Mouse (Mus musculus): ENCODE measurements at regions not wholly inside any gene's neighbourhood (a gene's known extent, or its start where the extent isn't known, plus 50 kb on each side); places are given as distances from the start of the nearest gene placed in this dataset.
"Not testable (repeated sequence)": the region's sequence is repeated elsewhere in the genome, so short reads cannot be mapped to it uniquely, and the experiment has no call there.

- 81% methylated on average over 3 of the region's 3 CpGs for WGBS
- not testable (repeated sequence) for H3K4me3 ChIP-seq
These were observed 77.9 kb downstream of the Tcp10c start for GRCm38 (mm10) chr17:13432256-13432655.

GRCm38 (mm10) chr17:13434146-13434545 is 79.8 kb downstream of the Tcp10c start:
- not testable (repeated sequence) for H3K9me3 ChIP-seq; H3K9ac ChIP-seq; H3K4me2 ChIP-seq (replicated peaks); H3K27ac ChIP-seq; H3K36me3 ChIP-seq; H3K27me3 ChIP-seq; H3K4me1 ChIP-seq; H3K4me3 ChIP-seq
- 0 out of 2 replicates have a peak, but pooled peaks have one; percentile 67 for ATAC-seq (ENCODE audit: insufficient number of reproducible peaks, insufficient read depth, low FRiP score, low TSS enrichment)
- whole genome bisulfite sequencing, result 84% methylated on average over 7 of the region's 7 CpGs

More at GRCm38 (mm10) chr17:13432256-13432655, 77.9 kb downstream of the Tcp10c start:
- not testable (repeated sequence) for H3K4me2 ChIP-seq (replicated peaks); H3K27ac ChIP-seq; ATAC-seq (ENCODE audit: insufficient number of reproducible peaks, insufficient read depth, low FRiP score, low TSS enrichment); H3K4me1 ChIP-seq; H3K36me3 ChIP-seq; H3K9me3 ChIP-seq; H3K9ac ChIP-seq; H3K27me3 ChIP-seq

- not testable (repeated sequence) for H3K9ac ChIP-seq; H3K27ac ChIP-seq; H3K36me3 ChIP-seq; H3K27me3 ChIP-seq; ATAC-seq (ENCODE audit: insufficient number of reproducible peaks, insufficient read depth, low FRiP score, low TSS enrichment); H3K4me3 ChIP-seq; H3K4me1 ChIP-seq; H3K9me3 ChIP-seq; H3K4me2 ChIP-seq (replicated peaks)
- 74% methylated on average over 3 of the region's 3 CpGs for WGBS
These were observed 84.4 kb downstream of the Tcp10c start for GRCm38 (mm10) chr17:13438790-13439189.

GRCm38 (mm10) chr17:13440708-13441530 is 86.5 kb downstream of the Tcp10c start:
- not testable (repeated sequence) for H3K36me3 ChIP-seq; H3K27ac ChIP-seq; H3K4me3 ChIP-seq; H3K4me2 ChIP-seq (replicated peaks); H3K27me3 ChIP-seq; H3K4me1 ChIP-seq; H3K9me3 ChIP-seq; H3K9ac ChIP-seq
- 83% methylated on average over 9 of the region's 9 CpGs for WGBS
- 0 out of 2 replicates have a peak, but pooled peaks have one; percentile 59 for ATAC-seq (ENCODE audit: insufficient number of reproducible peaks, insufficient read depth, low FRiP score, low TSS enrichment)

DNA sequence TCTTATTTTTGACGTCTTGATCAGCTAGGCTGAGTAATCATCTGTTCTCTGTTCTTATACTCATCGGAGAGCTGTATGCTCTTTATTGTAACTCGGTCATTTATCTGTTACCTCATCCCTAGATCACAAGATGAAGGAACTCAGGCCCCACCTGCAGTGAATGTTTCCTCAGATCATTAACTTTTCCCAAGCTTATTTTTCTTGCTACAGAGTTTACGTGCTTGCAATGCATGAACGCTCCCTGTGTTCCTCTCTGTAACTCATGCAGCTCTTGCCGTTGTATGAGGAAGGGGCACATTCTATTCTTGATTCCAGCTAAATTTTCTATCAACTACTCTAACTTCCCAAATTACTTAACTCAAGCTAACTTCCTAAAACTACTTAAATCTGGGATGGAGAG is 87.9 kb downstream of the Tcp10c start:
- H3K4me3 ChIP-seq; H3K9ac ChIP-seq; H3K4me2 ChIP-seq (replicated peaks); ATAC-seq (ENCODE audit: insufficient number of reproducible peaks, insufficient read depth, low FRiP score, low TSS enrichment); H3K4me1 ChIP-seq; H3K36me3 ChIP-seq; H3K27ac ChIP-seq; H3K27me3 ChIP-seq: not testable (repeated sequence)
- peaks cover 14% of the 10 kb centered on the region for H3K9me3 ChIP-seq
- WGBS, result 85% methylated on average over 6 of the region's 6 CpGs

DNA sequence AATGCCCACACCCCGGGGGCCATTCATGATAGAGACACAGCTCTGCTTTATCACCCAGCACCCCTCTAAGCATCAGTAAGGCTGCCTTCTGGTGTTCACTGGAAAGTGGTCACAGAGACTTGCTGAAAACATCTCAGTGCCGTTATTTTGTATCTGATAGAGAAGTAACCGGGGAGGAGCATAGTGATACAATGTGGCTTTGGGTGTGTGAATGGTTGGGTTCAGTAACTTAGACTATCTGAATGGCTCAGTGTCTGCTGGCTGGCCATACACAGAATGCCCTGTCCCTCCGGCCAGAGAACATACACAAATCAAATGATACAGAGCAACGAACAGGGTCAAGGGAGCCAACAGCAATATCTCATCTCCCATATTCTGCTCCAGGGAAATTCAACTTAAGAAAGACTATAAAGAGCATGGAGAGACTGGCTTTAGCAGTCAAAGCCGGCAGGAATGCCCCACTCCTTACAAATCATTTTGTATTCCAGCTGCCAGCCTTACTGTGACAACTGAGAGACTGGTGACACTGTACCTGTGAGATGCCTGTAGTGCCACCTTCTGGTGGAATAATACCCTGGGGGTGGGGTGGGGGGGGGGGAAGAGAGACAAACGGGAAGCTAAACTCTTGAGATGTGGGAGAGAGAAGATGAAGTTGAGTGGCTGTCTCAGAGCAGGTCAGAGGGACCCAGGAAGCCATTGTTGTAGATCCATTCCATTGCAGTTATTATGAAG is 102.7 kb downstream of the Tcp10c start:
- not testable (repeated sequence) for H3K27ac ChIP-seq; H3K36me3 ChIP-seq; H3K4me1 ChIP-seq; H3K4me2 ChIP-seq (replicated peaks); H3K9me3 ChIP-seq; H3K9ac ChIP-seq; H3K27me3 ChIP-seq; ATAC-seq (ENCODE audit: insufficient number of reproducible peaks, insufficient read depth, low FRiP score, low TSS enrichment); H3K4me3 ChIP-seq
- 82% methylated on average over 7 of the region's 7 CpGs for WGBS

- H3K9me3 ChIP-seq; H3K36me3 ChIP-seq; H3K27me3 ChIP-seq; H3K4me3 ChIP-seq; H3K4me1 ChIP-seq; H3K4me2 ChIP-seq (replicated peaks); H3K9ac ChIP-seq; H3K27ac ChIP-seq; ATAC-seq (ENCODE audit: insufficient number of reproducible peaks, insufficient read depth, low FRiP score, low TSS enrichment): not testable (repeated sequence)
- 76% methylated on average over 2 of the region's 2 CpGs for WGBS
These were observed 103.6 kb downstream of the Tcp10c start for GRCm38 (mm10) chr17:13457942-13458341.

DNA sequence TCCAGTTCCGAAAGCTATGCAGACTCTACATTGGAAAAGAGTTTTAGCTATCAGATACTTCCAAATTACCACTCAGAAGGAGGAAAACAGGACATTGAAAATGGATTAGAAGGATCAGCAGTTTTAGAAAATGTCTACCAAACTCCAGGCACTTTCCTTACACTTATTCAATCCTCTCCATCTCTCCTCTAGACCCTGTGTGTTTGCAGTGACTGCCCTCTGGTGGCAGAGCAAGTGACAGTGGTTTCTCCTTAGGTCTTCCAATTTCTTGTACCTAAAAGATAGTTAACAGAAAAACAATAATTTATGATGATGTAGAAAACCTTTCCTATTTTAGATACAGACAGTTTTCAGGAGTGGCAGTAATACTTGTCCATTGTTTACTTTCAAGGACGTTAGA is 104.4 kb downstream of the Tcp10c start:
- ATAC-seq (ENCODE audit: insufficient number of reproducible peaks, insufficient read depth, low FRiP score, low TSS enrichment); H3K4me3 ChIP-seq; H3K27ac ChIP-seq; H3K4me2 ChIP-seq (replicated peaks); H3K9ac ChIP-seq; H3K27me3 ChIP-seq; H3K4me1 ChIP-seq; H3K9me3 ChIP-seq; H3K36me3 ChIP-seq: not testable (repeated sequence)
- 56% methylated on average over 1 of the region's 2 CpGs for WGBS

GRCm38 (mm10) chr17:13462663-13463062 is 108.3 kb downstream of the Tcp10c start:
- not testable (repeated sequence) for H3K4me1 ChIP-seq; H3K9me3 ChIP-seq; H3K4me2 ChIP-seq (replicated peaks); H3K36me3 ChIP-seq; H3K9ac ChIP-seq; H3K4me3 ChIP-seq; H3K27ac ChIP-seq; H3K27me3 ChIP-seq; ATAC-seq (ENCODE audit: insufficient number of reproducible peaks, insufficient read depth, low FRiP score, low TSS enrichment)
- WGBS, result 90% methylated on average over 5 of the region's 9 CpGs

- not testable (repeated sequence) for ATAC-seq (ENCODE audit: insufficient number of reproducible peaks, insufficient read depth, low FRiP score, low TSS enrichment); H3K9me3 ChIP-seq
- WGBS, result 46% methylated on average over 5 of the region's 5 CpGs
These were observed 111.5 kb downstream of the Tcp10c start for GRCm38 (mm10) chr17:13465822-13466221.

GRCm38 (mm10) chr17:13469867-13470380 is 115.6 kb downstream of the Tcp10c start:
- not testable (repeated sequence) for ATAC-seq (ENCODE audit: insufficient number of reproducible peaks, insufficient read depth, low FRiP score, low TSS enrichment); H3K4me3 ChIP-seq; H3K9ac ChIP-seq; H3K9me3 ChIP-seq; H3K4me1 ChIP-seq; H3K27ac ChIP-seq; H3K4me2 ChIP-seq (replicated peaks); H3K27me3 ChIP-seq; H3K36me3 ChIP-seq
- 82% methylated on average over 8 of the region's 8 CpGs for WGBS

More at GRCm38 (mm10) chr17:13465822-13466221, 111.5 kb downstream of the Tcp10c start:
- H3K27me3 ChIP-seq; H3K4me1 ChIP-seq; H3K4me2 ChIP-seq (replicated peaks); H3K4me3 ChIP-seq; H3K27ac ChIP-seq; H3K36me3 ChIP-seq; H3K9ac ChIP-seq: not testable (repeated sequence)

DNA sequence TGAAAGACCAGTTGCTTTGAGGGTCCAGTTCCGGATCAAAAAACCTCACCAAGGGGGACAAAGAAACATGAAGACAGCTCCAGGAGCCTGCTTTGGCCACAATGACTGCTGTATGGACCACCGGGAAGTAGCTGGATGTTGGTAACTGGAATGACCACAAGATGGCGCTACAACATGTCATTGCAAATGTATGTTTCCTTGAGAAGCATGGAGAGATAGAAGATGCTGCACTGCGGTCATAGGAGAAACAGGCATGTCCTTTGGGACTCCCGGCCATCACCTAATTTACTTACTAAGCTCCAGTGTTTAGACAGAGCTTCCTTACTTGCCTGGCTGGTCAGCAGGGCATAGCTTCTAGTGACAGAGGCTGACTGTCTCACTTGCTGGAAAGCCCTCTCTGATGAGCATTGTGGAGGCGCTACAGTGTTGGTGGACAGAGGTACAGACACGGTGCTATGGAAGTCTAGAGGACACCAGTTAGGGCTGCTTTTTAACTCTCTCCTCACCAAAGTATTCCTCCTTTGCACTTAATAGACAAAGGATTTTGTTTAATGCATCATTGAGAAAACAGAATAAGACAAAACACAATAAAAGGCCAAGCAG is 118.2 kb downstream of the Tcp10c start:
- Histone ChIP-seq H3K4me3 (no peak overlapping the region), H3K36me3 (no peaks in the 10 kb centered on the region), H3K27me3 (no peaks in the 10 kb centered on the region), H3K4me1 (no peaks in the 10 kb centered on the region), H3K27ac (no peak overlapping the region), H3K9ac (no peak overlapping the region), H3K9me3 (no peaks in the 10 kb centered on the region), H3K4me2 (replicated peaks) (no peak overlapping the region)
- no peak for ATAC-seq (ENCODE audit: insufficient number of reproducible peaks, insufficient read depth, low FRiP score, low TSS enrichment)
- WGBS, result 17% methylated on average over 7 of the region's 7 CpGs

Measured in embryonic facial prominence, embryonic 12.5 days (tissue).